Mouse (Mus musculus) spleen, adult 2 months (tissue): Measurements from ENCODE around the gene Hoxb2.

Experiments used
- CTCF ChIP-seq: fragments of 200-500 bp; IDR thresholded peaks from 2 replicates; pipeline ENCODE4 v1.5.1; 2011; ENCODE audit warnings: mild to moderate bottlenecking, inconsistent platforms; ENCODE audit not compliant: insufficient read depth, insufficient read length, insufficient replicate concordance; ENCODE audit errors: extremely low read depth
- POLR2A ChIP-seq: fragments of 200-500 bp; IDR thresholded peaks from 2 replicates; pipeline ENCODE4 v1.6.1; 2011; ENCODE audit warnings: low read depth, low read length, inconsistent platforms

DNA sequence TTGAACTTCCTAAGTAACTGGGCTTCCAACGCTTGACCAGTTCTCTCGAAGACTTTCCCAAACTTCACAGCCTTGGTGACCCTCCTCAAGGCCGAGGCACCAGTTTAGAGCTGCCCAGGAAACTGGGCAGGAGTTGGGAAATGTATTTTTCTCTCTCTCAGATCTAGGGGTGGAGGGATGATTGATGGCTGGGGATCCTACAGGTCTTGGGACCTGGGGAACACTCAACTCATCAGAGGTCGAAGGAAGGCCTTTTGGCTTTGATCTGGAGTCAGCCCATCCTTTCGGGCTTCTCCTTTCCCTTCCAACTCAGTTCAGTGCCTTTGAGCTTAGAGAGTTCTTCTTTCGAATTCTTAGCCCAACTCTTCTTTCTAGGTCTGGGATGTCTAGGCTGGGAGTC lies 16.8 kb downstream of the Hoxb2 start:
- TF ChIP-seq POLR2A (no peak), CTCF (no peak)
